Mouse (Mus musculus): ENCODE measurements around the gene Prok2. TPM values are rescaled to one million over a fixed set of nuclear protein-coding genes. Genes with fewer than 3 reads are reported as not detected.

Gene Prok2
- polyA plus RNA-seq, 1 experiment from 2014 or later = 0.52 TPM

DNA sequence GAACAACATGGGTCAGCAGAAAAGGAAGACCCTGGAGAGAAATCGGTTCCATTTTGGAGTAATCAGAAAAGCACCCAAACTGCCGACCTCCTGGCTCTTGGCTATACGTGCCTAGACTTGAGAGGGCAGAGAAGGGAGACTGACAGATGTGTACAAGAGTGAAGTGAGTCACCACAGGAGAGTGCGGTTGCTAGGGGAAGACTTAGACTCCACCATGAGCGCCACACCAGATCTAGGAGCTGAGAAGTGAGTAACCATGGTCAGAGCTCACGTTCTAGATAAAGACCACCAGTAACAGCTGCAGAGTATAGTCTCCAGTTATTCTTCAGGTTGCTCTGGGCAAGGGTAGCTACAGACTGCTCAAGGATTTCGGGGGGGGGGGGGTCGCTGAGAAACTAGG, 63.0 kb downstream of the Prok2 start:
- DNase-seq (no peak), ATAC-seq (no peak)
- Histone ChIP-seq H3K4me3 (ENCODE audit: low read depth, low read length) (no peak overlapping the region), H3K4me2 (ENCODE audit: low read depth, low read length) (no peak overlapping the region), H3K9me3 (ENCODE audit: low read length) (no peaks in the 10 kb centered on the region), H3K36me3 (replicated peaks; ENCODE audit: insufficient read depth, low read length) (no peaks in the 10 kb centered on the region), H3K27ac (ENCODE audit: low read depth) (no peak overlapping the region), H3K9ac (replicated peaks) (no peak overlapping the region), H3K4me1 (ENCODE audit: insufficient read depth) (no peaks in the 10 kb centered on the region), H3K27me3 (ENCODE audit: insufficient read depth, low read length) (peaks cover 4% of the 10 kb centered on the region; the same call in 1 of the 2 replicates)
- TF ChIP-seq CTCF (IDR thresholded peaks at IDR 0.05; ENCODE audit: low read depth) = no peak
- no peak for TF ChIP-seq EP300 (IDR thresholded peaks at IDR 0.05; ENCODE audit: low read depth)
- 63% methylated on average over 8 of the region's 8 CpGs for WGBS (ENCODE audit: insufficient replicate concordance)

Other genes with a start within 250 kb of the Prok2 start
- gene Foxp1, start 203.7 kb downstream of the Prok2 start, polyA plus RNA-seq (2015; fragmentation: Nextera tagmentation; extraction: Ambion mirVana) = 18.4 and 18.9 TPM in 2 replicates
- 3.8 and 4.3 TPM in 2 replicates for gene Eif4e3, start 59.6 kb downstream of the Prok2 start, polyA plus RNA-seq (2015; fragmentation: Nextera tagmentation; extraction: Ambion mirVana)
- gene Gm20696, start 59.6 kb downstream of the Prok2 start, polyA plus RNA-seq (2015; fragmentation: Nextera tagmentation; extraction: Ambion mirVana) = 0.86 and 1.2 TPM in 2 replicates
- gene Gpr27, start 33.7 kb downstream of the Prok2 start, polyA plus RNA-seq (2015; fragmentation: Nextera tagmentation; extraction: Ambion mirVana) = 0.17 and 0.18 TPM in 2 replicates